Mouse (Mus musculus): ENCODE results near the gene Olfr1216. TPM values are rescaled to one million over a fixed set of nuclear protein-coding genes. Genes with fewer than 3 reads are reported as not detected.
"Not testable (repeated sequence)": the region's sequence is repeated elsewhere in the genome, so short reads cannot be mapped to it uniquely, and the experiment has no call there.

The Olfr1216 gene
- total RNA-seq (2021) = not detected
- long read RNA-seq, experiment 1 = 0 reads
- long read RNA-seq, experiment 2 = 0 reads

DNA sequence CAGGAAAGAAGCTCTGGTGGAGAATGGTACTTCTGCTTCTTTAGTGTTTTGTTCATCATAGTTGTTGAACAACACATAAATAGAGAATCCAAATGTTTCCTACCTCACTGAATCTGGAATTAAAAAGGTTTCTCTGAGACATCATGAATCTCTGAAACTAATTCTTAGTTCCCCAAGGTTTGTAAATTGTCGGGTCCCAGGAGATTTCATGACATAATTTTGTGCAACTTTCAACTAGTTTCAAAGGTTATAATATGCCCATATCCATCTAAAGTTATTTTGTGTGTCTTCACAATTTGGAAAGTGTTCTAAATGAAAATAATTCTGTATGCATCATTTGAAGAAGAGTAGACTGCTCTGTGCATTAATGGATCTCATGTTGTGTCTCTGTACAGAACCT, at the start of gene Olfr1216:
Gene Olfr1216, minus strand, starts transcription at position 101 of the 400 bp plus-strand sequence.
- intact Hi-C loops (cut with DNase I; ENCODE audit: low total_unique reads) = no loop called here
- no peak for DNase-seq

DNA sequence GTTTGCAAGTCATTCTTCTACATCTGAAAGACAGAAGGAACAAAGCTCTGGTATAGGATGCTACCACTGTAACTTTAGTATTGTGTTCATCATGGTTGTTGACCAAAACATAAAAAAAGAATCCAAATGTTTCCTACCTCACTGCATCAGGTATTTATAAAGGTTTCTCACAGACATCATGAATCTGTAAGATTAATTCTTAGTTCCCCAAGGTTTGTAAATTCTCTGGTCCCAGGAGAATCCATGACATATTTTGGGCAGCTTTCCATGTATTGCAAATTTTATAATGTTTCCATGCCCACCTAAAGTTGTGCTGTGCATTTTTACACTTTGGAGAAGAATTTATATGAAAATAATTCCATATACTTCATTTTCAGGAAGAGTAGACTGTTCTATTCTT, 42.9 kb upstream of the Olfr1216 start, which contains the start of gene Olfr1218:
Gene Olfr1218, minus strand, starts transcription at position 101 of the 400 bp plus-strand sequence.
- no peak for DNase-seq
- intact Hi-C loops (cut with DNase I; ENCODE audit: low total_unique reads) = no loop called here

GRCm38 (mm10) chr2:89031965-89032364, 13.8 kb upstream of the Olfr1216 start, which contains the start of gene Olfr1217:
TSS of gene Olfr1217 (minus strand) at chr2:89032065.
- DNase-seq = no peak
- intact Hi-C loops (cut with DNase I; ENCODE audit: low total_unique reads) = no loop called here

GRCm38 (mm10) chr2:89021436-89021835, 3.3 kb upstream of the Olfr1216 start:
- intact Hi-C loops (cut with DNase I; ENCODE audit: low total_unique reads); DNase-seq: not testable (repeated sequence)

GRCm38 (mm10) chr2:89006873-89007272, 11.3 kb downstream of the Olfr1216 start, which contains the start of gene Olfr1215:
TSS of gene Olfr1215 (minus strand) at chr2:89006973.
- intact Hi-C loops (cut with DNase I; ENCODE audit: low total_unique reads) = no loop called here
- no peak for DNase-seq

DNA sequence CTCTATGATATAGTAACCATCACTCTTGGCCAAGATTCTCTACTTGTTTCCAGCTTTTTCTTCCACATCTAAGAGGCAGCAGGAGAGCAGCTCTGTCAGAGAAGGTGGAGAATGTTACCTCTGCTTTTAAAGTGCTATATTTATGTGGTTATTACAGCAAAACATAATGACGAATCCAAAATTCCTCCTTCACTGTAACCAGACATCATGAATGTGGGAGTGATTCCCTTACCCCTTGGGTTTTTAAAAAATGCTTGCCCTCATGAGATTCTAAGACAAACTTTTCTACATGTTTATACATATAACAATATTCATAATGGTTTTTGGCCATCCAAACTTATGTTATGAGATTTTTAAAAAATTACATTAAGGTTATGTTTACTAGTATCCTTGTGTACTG, 25.6 kb downstream of the Olfr1216 start, which contains the start of gene Olfr1214:
Gene Olfr1214, minus strand, starts transcription at position 101 of the 400 bp plus-strand sequence.
- intact Hi-C loops (cut with DNase I; ENCODE audit: low total_unique reads) = no loop called here
- no peak for DNase-seq

- DNase-seq = no peak
- intact Hi-C loops (cut with DNase I; ENCODE audit: low total_unique reads) = no loop called here
Measured at GRCm38 (mm10) chr2:88980181-88980580, 38.0 kb downstream of the Olfr1216 start, which contains the start of gene Gm13762. TSS of gene Gm13762 (minus strand) at chr2:88980281.

Other genes starting within 250 kb of the Olfr1216 start
- gene Olfr1200, start 247.9 kb downstream of the Olfr1216 start, total RNA-seq (2021) = not detected
- gene Olfr1201, start 225.3 kb downstream of the Olfr1216 start, total RNA-seq (2021) = not detected
- not detected for gene Olfr1202, start 203.8 kb downstream of the Olfr1216 start, total RNA-seq (2021)
- gene Olfr1205, start 188.6 kb downstream of the Olfr1216 start, total RNA-seq (2021) = not detected
- not detected for gene Olfr1204, start 169.0 kb downstream of the Olfr1216 start, total RNA-seq (2021)
- not detected for gene Olfr1206, start 155.1 kb downstream of the Olfr1216 start, total RNA-seq (2021)
- not detected for gene Olfr1208, start 116.0 kb downstream of the Olfr1216 start, total RNA-seq (2021)
- not detected for gene Olfr1209, start 103.2 kb downstream of the Olfr1216 start, total RNA-seq (2021)
- gene Olfr1211, start 80.2 kb downstream of the Olfr1216 start, total RNA-seq (2021) = not detected
- gene Olfr1212, start 64.4 kb downstream of the Olfr1216 start, total RNA-seq (2021) = not detected
- gene Gm13762, start 38.1 kb downstream of the Olfr1216 start, total RNA-seq (2021) = not detected
- not detected for gene Olfr1214, start 25.7 kb downstream of the Olfr1216 start, total RNA-seq (2021)
- gene Olfr1215, start 11.4 kb downstream of the Olfr1216 start, total RNA-seq (2021) = not detected
- gene Olfr1217, start 13.7 kb upstream of the Olfr1216 start, total RNA-seq (2021) = not detected
- gene Olfr1218, start 42.8 kb upstream of the Olfr1216 start, total RNA-seq (2021) = not detected
- not detected for gene Olfr1219, start 65.2 kb upstream of the Olfr1216 start, total RNA-seq (2021)
- gene Olfr1220, start 88.5 kb upstream of the Olfr1216 start, total RNA-seq (2021) = not detected
- not detected for gene Olfr1221, start 98.9 kb upstream of the Olfr1216 start, total RNA-seq (2021)
- not detected for gene Olfr1222, start 114.7 kb upstream of the Olfr1216 start, total RNA-seq (2021)
- not detected for gene Olfr1223, start 133.2 kb upstream of the Olfr1216 start, total RNA-seq (2021)
- gene Olfr1224-ps1, start 145.8 kb upstream of the Olfr1216 start, total RNA-seq (2021) = not detected
- gene Olfr1225, start 156.3 kb upstream of the Olfr1216 start, total RNA-seq (2021) = not detected
- gene Olfr1226, start 181.7 kb upstream of the Olfr1216 start, total RNA-seq (2021) = not detected
- gene Olfr1228, start 235.7 kb upstream of the Olfr1216 start, total RNA-seq (2021) = not detected

All from gastrocnemius, postnatal 14 days (tissue).